Mouse (Mus musculus) layer of hippocampus, postnatal 25 days (tissue): ENCODE measurements at regions not wholly inside any gene's neighbourhood (a gene's known extent, or its start where the extent isn't known, plus 50 kb on each side); places are given as distances from the start of the nearest gene placed in this dataset.
A peak's percentile ranks its signal among the peaks of the same experiment; 100 is the strongest.

Experiments used
- DNase-seq, 2 experiments: peaks; one replicate each; pipeline ENCODE4 v3.0.0; 2022; ENCODE audit warnings: mixed read lengths in 2 of 2, low spot score in 1 of 2; ENCODE audit errors: extremely low spot score in 1 of 2

GRCm38 (mm10) chr4:88948027-88948859 lies 68.2 kb upstream of the Ifne start:
- DNase-seq: no peak

GRCm38 (mm10) chr4:88941955-88942354 lies 62.0 kb upstream of the Ifne start:
- no peak for DNase-seq

- DNase-seq: no peak
Measured at GRCm38 (mm10) chr4:88940670-88941069, 60.7 kb upstream of the Ifne start.

GRCm38 (mm10) chr4:88939397-88939796 lies 59.4 kb upstream of the Ifne start:
- DNase-seq: no peak

GRCm38 (mm10) chr4:88938712-88939032 lies 58.7 kb upstream of the Ifne start:
- no peak for DNase-seq

- DNase-seq: peak; percentile 44 to 50
Measured at GRCm38 (mm10) chr4:88937866-88938711, 58.1 kb upstream of the Ifne start.

GRCm38 (mm10) chr4:88936976-88937375 lies 57.0 kb upstream of the Ifne start:
- no peak for DNase-seq

- DNase-seq: no peak
Measured at GRCm38 (mm10) chr4:88935901-88936300, 55.9 kb upstream of the Ifne start.

- DNase-seq: no peak
Measured at GRCm38 (mm10) chr4:88935316-88935715, 55.3 kb upstream of the Ifne start.

GRCm38 (mm10) chr4:88934266-88935025 lies 54.4 kb upstream of the Ifne start:
- DNase-seq: no peak

GRCm38 (mm10) chr4:88931217-88931616 lies 51.2 kb upstream of the Ifne start:
- DNase-seq: no peak
